ENCODE assay signal across 8 mouse cellular contexts in the genomic region with DNA sequence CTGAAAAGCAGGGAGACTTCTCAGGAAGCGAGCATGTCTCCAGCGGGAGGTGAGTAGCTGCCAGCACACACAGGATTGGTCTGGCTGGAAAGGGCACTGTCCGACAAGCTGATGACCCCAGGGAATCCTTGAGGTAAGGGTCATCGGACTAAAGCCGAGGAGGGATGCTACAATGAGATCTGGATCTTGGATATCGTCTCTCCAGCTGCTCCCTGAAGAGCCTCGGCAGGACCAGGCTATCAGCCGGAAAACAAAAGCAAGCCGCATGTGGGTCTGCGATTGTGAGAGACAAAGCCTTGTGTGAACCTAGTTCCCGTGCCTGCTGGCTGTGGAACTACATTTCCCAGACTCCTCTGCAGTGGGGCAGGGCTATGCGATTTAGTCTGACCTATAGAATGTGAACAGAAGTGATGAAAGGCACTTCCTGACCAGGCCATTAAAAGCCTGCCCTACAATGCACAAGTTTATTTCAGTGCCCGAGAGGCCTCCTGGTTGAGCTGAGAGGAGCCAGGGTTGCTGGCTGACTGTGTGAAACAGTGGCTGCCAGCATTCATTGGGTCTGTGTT.
DNase-seq lines count a peak whose midpoint lies in the region; ATAC-seq and TF ChIP-seq lines count a peak whose summit lies in the region.

No protein-coding gene starts in this region.

- H3K27me3 ChIP-seq in heart, embryonic 16.5 days (ENCODE audit: control insufficient read depth, insufficient read depth, low read length): no peaks in the 10 kb centered on the region
- no peaks in the 10 kb centered on the region for H3K27me3 ChIP-seq in liver, embryonic 14.5 days (ENCODE audit: control insufficient read depth, insufficient read depth, low read length)

- peak overlapping the region; percentile 51 for H3K9ac ChIP-seq in heart, embryonic 16.5 days (ENCODE audit: low read length)
- no peak overlapping the region for H3K9ac ChIP-seq in liver, embryonic 14.5 days (replicated peaks)

- DNase-seq in heart, adult 18-20 months: peak; percentile 35 to 52
- DNase-seq in heart, adult 8-10 months (ENCODE audit: low spot score): no peak
- DNase-seq in embryo, embryonic 9.5 days (ENCODE audit: extremely low spot score): peak; percentile 90
- DNase-seq in kidney, postnatal 36 days: peak; percentile 67 to 77
- DNase-seq in liver, embryonic 14.5 days (ENCODE audit: low read depth in 3 of 3, low spot score in 3 of 3): peak; percentile 42 to 47 (median 44)
- DNase-seq in neural tube, embryonic 10.5 days (ENCODE audit: extremely low spot score, low spot score): peak; percentile 84
- DNase-seq in thymus, adult 18-20 months: peak; percentile 70 to 82

- peak overlapping the region; percentile 68 for H3K27ac ChIP-seq in heart, embryonic 16.5 days (ENCODE audit: low read length)
- H3K27ac ChIP-seq in liver, embryonic 14.5 days: no peak overlapping the region

- peaks cover 20% of the 10 kb centered on the region for H3K4me1 ChIP-seq in heart, embryonic 16.5 days (ENCODE audit: control insufficient read depth, insufficient read depth, low read length)
- peaks cover 3 to 12% of the 10 kb centered on the region in 2 experiments; a peak in 2 of 4 replicates for H3K4me1 ChIP-seq in liver, embryonic 14.5 days (replicated peaks; ENCODE audit: control insufficient read depth in 2 of 2, insufficient read depth in 2 of 2, low read length in 1 of 2)

- WGBS in heart, embryonic 16.5 days: 2% methylated on average over 13 of the region's 13 CpGs
- WGBS in liver, embryonic 14.5 days (ENCODE audit: insufficient replicate concordance): 3% methylated on average over 13 of the region's 13 CpGs

- no peak for TF ChIP-seq CTCF in liver, embryonic 14.5 days (IDR thresholded peaks at IDR 0.05; ENCODE audit: low read depth)

- H3K9me3 ChIP-seq in heart, embryonic 16.5 days (replicated peaks; ENCODE audit: control insufficient read depth, low read length): peaks cover 5% of the 10 kb centered on the region
- no peaks in the 10 kb centered on the region for H3K9me3 ChIP-seq in liver, embryonic 14.5 days (ENCODE audit: control insufficient read depth, low read length)

- peak overlapping the region; percentile 53 for H3K4me2 ChIP-seq in heart, embryonic 16.5 days (ENCODE audit: low read depth, low read length)
- peak overlapping the region; percentile 53 for H3K4me2 ChIP-seq in liver, embryonic 14.5 days (ENCODE audit: low read depth)

- peak overlapping the region; percentile 41 for H3K4me3 ChIP-seq in heart, embryonic 16.5 days (ENCODE audit: low read length)
- H3K4me3 ChIP-seq in liver, embryonic 14.5 days (ENCODE audit: insufficient read depth in 1 of 2, low read depth in 2 of 2, low read length in 2 of 2): peak overlapping the region; percentile 21 to 39; a peak in 2 of 4 replicates

- ATAC-seq in heart, embryonic 16.5 days (replicated peaks; ENCODE audit: extremely low read depth, insufficient read depth, low FRiP score): peak; percentile 91
- ATAC-seq in liver, embryonic 14.5 days (ENCODE audit: insufficient read depth): peak; percentile 81

- no peak for TF ChIP-seq EP300 in liver, embryonic 14.5 days (IDR thresholded peaks at IDR 0.05; ENCODE audit: low read depth)

- H3K36me3 ChIP-seq in heart, embryonic 16.5 days (ENCODE audit: control insufficient read depth, insufficient read depth): no peaks in the 10 kb centered on the region
- no peaks in the 10 kb centered on the region for H3K36me3 ChIP-seq in liver, embryonic 14.5 days (replicated peaks; ENCODE audit: control insufficient read depth, insufficient read depth, low read depth)
